Mouse (Mus musculus): ENCODE data around the gene Galm. TPM values are rescaled to one million over a fixed set of nuclear protein-coding genes. Genes with fewer than 3 reads are reported as not detected.

Gene Galm
- polyA plus RNA-seq, 1 experiment from 2014 or later, result 5.0 TPM

- Histone ChIP-seq H3K27ac (no peak overlapping the region), H3K9me3 (no peaks in the 10 kb centered on the region), H3K36me3 (no peaks in the 10 kb centered on the region), H3K4me2 (replicated peaks) (no peak overlapping the region), H3K4me1 (peaks cover 4% of the 10 kb centered on the region; the same call in 1 of the 2 replicates), H3K27me3 (replicated peaks) (no peaks in the 10 kb centered on the region), H3K4me3 (no peak overlapping the region), H3K9ac (no peak overlapping the region)
- WGBS, result 92% methylated on average over 2 of the region's 2 CpGs
- ATAC-seq (ENCODE audit: low FRiP score, low read depth), result no peak
These were observed 102.1 kb downstream of the Galm start for GRCm38 (mm10) chr17:80229396-80229795.

GRCm38 (mm10) chr17:80233844-80234243 lies 106.6 kb downstream of the Galm start:
- no peaks in the 10 kb centered on the region for H3K9me3 ChIP-seq
- WGBS, result 93% methylated on average over 5 of the region's 5 CpGs
- no peaks in the 10 kb centered on the region for H3K27me3 ChIP-seq (replicated peaks)
- no peak overlapping the region for H3K9ac ChIP-seq
- no peak overlapping the region for H3K4me3 ChIP-seq
- no peak overlapping the region for H3K4me2 ChIP-seq (replicated peaks)
- H3K4me1 ChIP-seq, result no peaks in the 10 kb centered on the region
- no peak for ATAC-seq (ENCODE audit: low FRiP score, low read depth)
- peaks cover 14% of the 10 kb centered on the region for H3K36me3 ChIP-seq
- no peak overlapping the region for H3K27ac ChIP-seq

- Histone ChIP-seq H3K36me3 (peaks cover 20% of the 10 kb centered on the region), H3K4me2 (replicated peaks) (no peak overlapping the region), H3K4me3 (no peak overlapping the region), H3K9me3 (no peaks in the 10 kb centered on the region), H3K27ac (no peak overlapping the region), H3K9ac (no peak overlapping the region), H3K4me1 (no peaks in the 10 kb centered on the region), H3K27me3 (replicated peaks) (no peaks in the 10 kb centered on the region)
- no peak for ATAC-seq (ENCODE audit: low FRiP score, low read depth)
- WGBS, result 93% methylated on average over 7 of the region's 7 CpGs
These were observed 107.1 kb downstream of the Galm start for GRCm38 (mm10) chr17:80234376-80234775.

Other genes with a start within 250 kb of the Galm start
- gene Atl2, start 231.3 kb upstream of the Galm start, polyA plus RNA-seq (2016; fragmentation: Nextera tagmentation; extraction: Ambion mirVana), result 37.0 and 39.2 TPM in 2 replicates
- gene Hnrnpll, start 65.1 kb upstream of the Galm start, polyA plus RNA-seq (2016; fragmentation: Nextera tagmentation; extraction: Ambion mirVana), result 120 and 128 TPM in 2 replicates
- gene Srsf7, start 79.8 kb downstream of the Galm start, polyA plus RNA-seq (2016; fragmentation: Nextera tagmentation; extraction: Ambion mirVana), result 600 and 615 TPM in 2 replicates
- 0.26 TPM in 1 of 2 replicates, not detected in the other for gene Ttc39d, start 80.0 kb downstream of the Galm start, polyA plus RNA-seq (2016; fragmentation: Nextera tagmentation; extraction: Ambion mirVana)
- 26.0 and 27.2 TPM in 2 replicates for gene Gemin6, start 97.0 kb downstream of the Galm start, polyA plus RNA-seq (2016; fragmentation: Nextera tagmentation; extraction: Ambion mirVana)
- gene Morn2, start 162.7 kb downstream of the Galm start, polyA plus RNA-seq (2016; fragmentation: Nextera tagmentation; extraction: Ambion mirVana), result 31.4 and 32.2 TPM in 2 replicates
- gene Dhx57, start 163.0 kb downstream of the Galm start, polyA plus RNA-seq (2016; fragmentation: Nextera tagmentation; extraction: Ambion mirVana), result 37.1 and 42.2 TPM in 2 replicates
- 0.61 and 2.0 TPM in 2 replicates for gene Arhgef33, start 179.9 kb downstream of the Galm start, polyA plus RNA-seq (2016; fragmentation: Nextera tagmentation; extraction: Ambion mirVana)
- gene Gm10190, start 246.1 kb downstream of the Galm start, polyA plus RNA-seq (2016; fragmentation: Nextera tagmentation; extraction: Ambion mirVana), result 1.2 and 1.4 TPM in 2 replicates

Measured in neural tube, embryonic 12.5 days (tissue).